Mouse (Mus musculus): ENCODE results near the gene Ccdc187.

The Ccdc187 gene

GRCm38 (mm10) chr2:26316576-26317246, 22.4 kb upstream of the Ccdc187 start:
- DNase-seq (ENCODE audit: low read depth, low spot score): no peak

- DNase-seq (ENCODE audit: low read depth, low spot score): no peak
These were observed 21.6 kb upstream of the Ccdc187 start for GRCm38 (mm10) chr2:26315925-26316311.

GRCm38 (mm10) chr2:26315072-26315924, 20.9 kb upstream of the Ccdc187 start, which contains the start of gene Gpsm1:
Gpsm1 (plus strand) TSS chr2:26315515.
- peak; percentile 81 for DNase-seq (ENCODE audit: low read depth, low spot score)

GRCm38 (mm10) chr2:26314281-26315071, 20.1 kb upstream of the Ccdc187 start:
- DNase-seq (ENCODE audit: low read depth, low spot score): no peak

- no peak for DNase-seq (ENCODE audit: low read depth, low spot score)
These were observed 19.0 kb upstream of the Ccdc187 start for GRCm38 (mm10) chr2:26313394-26313793.

- DNase-seq (ENCODE audit: low read depth, low spot score): no peak
These were observed 18.5 kb upstream of the Ccdc187 start for GRCm38 (mm10) chr2:26312812-26313211.

- no peak for DNase-seq (ENCODE audit: low read depth, low spot score)
These were observed 17.6 kb upstream of the Ccdc187 start for GRCm38 (mm10) chr2:26311936-26312335.

GRCm38 (mm10) chr2:26309739-26310138, 15.4 kb upstream of the Ccdc187 start:
- DNase-seq (ENCODE audit: low read depth, low spot score): peak; percentile 62

- DNase-seq (ENCODE audit: low read depth, low spot score): no peak
These were observed 12.3 kb upstream of the Ccdc187 start for GRCm38 (mm10) chr2:26306702-26307101.

- DNase-seq (ENCODE audit: low read depth, low spot score): no peak
These were observed 11.2 kb upstream of the Ccdc187 start for GRCm38 (mm10) chr2:26305555-26305954.

- no peak for DNase-seq (ENCODE audit: low read depth, low spot score)
These were observed 10.4 kb upstream of the Ccdc187 start for GRCm38 (mm10) chr2:26304711-26305110.

GRCm38 (mm10) chr2:26302005-26302503, 7.7 kb upstream of the Ccdc187 start:
- DNase-seq (ENCODE audit: low read depth, low spot score): no peak

GRCm38 (mm10) chr2:26300808-26301174, 6.4 kb upstream of the Ccdc187 start:
- DNase-seq (ENCODE audit: low read depth, low spot score): peak; percentile 75

- DNase-seq (ENCODE audit: low read depth, low spot score): no peak
These were observed 5.9 kb upstream of the Ccdc187 start for GRCm38 (mm10) chr2:26300161-26300807.

GRCm38 (mm10) chr2:26299336-26299735, 5.0 kb upstream of the Ccdc187 start:
- no peak for DNase-seq (ENCODE audit: low read depth, low spot score)

- DNase-seq (ENCODE audit: low read depth, low spot score): no peak
These were observed 4.5 kb upstream of the Ccdc187 start for GRCm38 (mm10) chr2:26298856-26299230.

GRCm38 (mm10) chr2:26298208-26298855, 4.0 kb upstream of the Ccdc187 start:
- no peak for DNase-seq (ENCODE audit: low read depth, low spot score)

GRCm38 (mm10) chr2:26296606-26297195, 2.3 kb upstream of the Ccdc187 start:
- no peak for DNase-seq (ENCODE audit: low read depth, low spot score)

GRCm38 (mm10) chr2:26290133-26290532, 4.2 kb downstream of the Ccdc187 start:
- DNase-seq (ENCODE audit: low read depth, low spot score): no peak

- DNase-seq (ENCODE audit: low read depth, low spot score): no peak
These were observed 8.0 kb downstream of the Ccdc187 start for GRCm38 (mm10) chr2:26286391-26286790.

GRCm38 (mm10) chr2:26285804-26286203, 8.6 kb downstream of the Ccdc187 start:
- no peak for DNase-seq (ENCODE audit: low read depth, low spot score)
